Mouse (Mus musculus) right cerebral cortex, postnatal 10 days (tissue): ENCODE results near the gene Celf5.

Experiments used
- DNase-seq, 2 experiments: peaks; one replicate each; pipeline ENCODE4 v3.0.0; 2021; ENCODE audit warnings: low spot score in 2 of 2

Gene Celf5

GRCm38 (mm10) chr10:81427327-81427726 lies 55.2 kb downstream of the Celf5 start:
- peak; percentile 22 to 45 for DNase-seq

- peak; percentile 62 to 69 for DNase-seq
Measured at GRCm38 (mm10) chr10:81426897-81427296, 55.6 kb downstream of the Celf5 start.

GRCm38 (mm10) chr10:81426081-81426671 lies 56.3 kb downstream of the Celf5 start:
- DNase-seq, result peak; percentile 47 to 50

GRCm38 (mm10) chr10:81425236-81425850 lies 57.2 kb downstream of the Celf5 start:
- DNase-seq, result peak; percentile 42 to 61

GRCm38 (mm10) chr10:81424246-81425051 lies 58.1 kb downstream of the Celf5 start:
- DNase-seq, result peak; percentile 53 to 55

GRCm38 (mm10) chr10:81423476-81424245 lies 58.8 kb downstream of the Celf5 start:
- DNase-seq, result peak; percentile 21 to 37

GRCm38 (mm10) chr10:81422661-81423217 lies 59.8 kb downstream of the Celf5 start:
- DNase-seq, result peak in 1 of 2 experiments; percentile 14

- peak; percentile 18 to 26 for DNase-seq
Measured at GRCm38 (mm10) chr10:81422191-81422590, 60.3 kb downstream of the Celf5 start.

GRCm38 (mm10) chr10:81421797-81422100 lies 60.8 kb downstream of the Celf5 start:
- peak; percentile 10 to 23 for DNase-seq

GRCm38 (mm10) chr10:81421041-81421796 lies 61.3 kb downstream of the Celf5 start:
- peak in 1 of 2 experiments; percentile 17 for DNase-seq

- peak in 1 of 2 experiments; percentile 32 for DNase-seq
Measured at GRCm38 (mm10) chr10:81420191-81420767, 62.2 kb downstream of the Celf5 start.

GRCm38 (mm10) chr10:81419111-81419928 lies 63.2 kb downstream of the Celf5 start:
- peak; percentile 26 to 29 for DNase-seq

- DNase-seq, result peak; percentile 17 to 34
Measured at GRCm38 (mm10) chr10:81418216-81419070, 64.1 kb downstream of the Celf5 start.

- DNase-seq, result peak in 1 of 2 experiments; percentile 28
Measured at GRCm38 (mm10) chr10:81417227-81418215, 65.0 kb downstream of the Celf5 start.

GRCm38 (mm10) chr10:81416581-81417226 lies 65.8 kb downstream of the Celf5 start:
- peak; percentile 92 to 93 for DNase-seq

GRCm38 (mm10) chr10:81415549-81416310 lies 66.8 kb downstream of the Celf5 start:
- DNase-seq, result no peak
